Mouse (Mus musculus): ENCODE measurements around the gene Rnf13.

- TF ChIP-seq CTCF (IDR thresholded peaks at IDR 0.05; ENCODE audit: borderline replicate concordance, control insufficient read depth, extremely low read depth, insufficient read depth, low read length, poor library complexity) (no peak), POLR2A (IDR thresholded peaks at IDR 0.05; ENCODE audit: control insufficient read depth, extremely low read depth, insufficient read depth, low read length, poor library complexity) (no peak)
Observed at GRCm38 (mm10) chr3:57846662-57846911, 110.7 kb downstream of the Rnf13 start.
